Mouse (Mus musculus): ENCODE data around the gene Psmb8.
"Not testable (repeated sequence)": the region's sequence is repeated elsewhere in the genome, so short reads cannot be mapped to it uniquely, and the experiment has no call there.

- TF ChIP-seq GATA1 (IDR thresholded peaks at IDR 0.05; ENCODE audit: borderline replicate concordance, low read length); CTCF (IDR thresholded peaks at IDR 0.05; ENCODE audit: low read depth, low read length); TAL1 (conservative IDR thresholded peaks at IDR 0.05; ENCODE audit: low read depth, low read length): not testable (repeated sequence)
These were observed 21.6 kb downstream of the Psmb8 start for GRCm38 (mm10) chr17:34219096-34219495.

Measured in G1E (cell line).